Mouse (Mus musculus): ENCODE measurements around the gene Atp8b4.
A peak's percentile ranks its signal among the peaks of the same experiment; 100 is the strongest.

Gene Atp8b4

GRCm38 (mm10) chr2:126434305-126434704 lies 66.2 kb downstream of the Atp8b4 start:
- DNase-seq (ENCODE audit: low spot score in 2 of 2): no peak

GRCm38 (mm10) chr2:126432481-126433066 lies 67.9 kb downstream of the Atp8b4 start:
- no peak for DNase-seq (ENCODE audit: low spot score in 2 of 2)

DNA sequence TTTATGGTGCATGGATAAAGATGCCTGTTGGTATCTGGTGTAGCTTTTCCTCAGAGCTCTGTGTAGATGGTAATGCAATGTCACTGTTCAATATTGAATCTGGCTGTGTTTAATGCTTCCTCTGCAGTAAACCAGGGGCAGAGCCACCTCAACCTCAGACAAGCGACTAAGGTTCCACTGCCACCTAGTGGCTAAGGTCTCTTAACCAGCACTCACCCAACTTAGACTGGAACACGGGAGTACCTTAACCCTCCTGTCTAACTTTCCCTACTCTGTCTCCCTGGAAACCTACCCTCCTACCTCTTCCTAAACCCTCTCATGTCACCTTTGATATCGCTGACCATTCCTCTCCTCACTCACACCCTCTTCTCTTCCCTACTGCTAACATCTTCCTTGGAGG lies 71.2 kb downstream of the Atp8b4 start:
- DNase-seq (ENCODE audit: low spot score in 2 of 2): peak; percentile 12 to 38

DNA sequence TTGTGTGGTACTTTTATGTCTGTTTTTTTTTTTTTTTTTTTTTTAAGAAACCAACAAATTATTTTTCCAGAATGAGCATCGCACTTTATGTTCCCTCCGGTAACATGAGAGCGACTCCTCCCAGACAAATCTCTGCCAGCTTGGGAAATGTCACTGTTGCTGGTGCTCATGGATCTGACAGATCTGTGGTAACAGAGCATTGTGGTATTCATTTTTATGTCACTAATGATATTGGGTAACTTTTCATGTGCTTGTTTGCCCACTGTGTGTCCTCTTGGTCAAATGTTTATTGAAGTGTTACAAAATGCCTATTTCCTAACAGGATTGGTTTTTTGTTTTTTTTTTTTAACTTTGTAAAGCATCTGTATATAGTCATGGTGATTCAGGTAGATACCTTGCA lies 75.3 kb downstream of the Atp8b4 start:
- no peak for DNase-seq (ENCODE audit: low spot score in 2 of 2)

DNA sequence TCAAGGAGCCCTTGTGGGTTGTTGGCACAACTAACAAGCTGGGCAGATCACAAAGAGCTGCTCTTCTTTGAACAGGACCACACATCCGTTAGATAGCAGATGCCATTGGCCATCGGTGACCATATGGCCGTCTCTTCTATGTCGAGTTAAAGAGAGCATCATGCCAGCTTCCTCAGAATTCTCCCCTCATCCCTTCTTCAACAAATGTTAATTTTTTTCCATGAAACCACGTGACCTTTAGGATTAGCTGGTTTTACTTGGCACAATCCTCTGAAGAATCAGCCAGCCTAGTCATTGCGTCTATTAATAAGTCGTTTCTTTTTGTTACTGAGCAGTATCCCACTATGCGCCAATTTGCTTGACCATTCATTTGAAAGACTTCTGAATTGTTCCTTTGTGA lies 75.8 kb downstream of the Atp8b4 start:
- no peak for DNase-seq (ENCODE audit: low spot score in 2 of 2)

GRCm38 (mm10) chr2:126420901-126421300 lies 79.6 kb downstream of the Atp8b4 start:
- no peak for DNase-seq (ENCODE audit: low spot score in 2 of 2)

GRCm38 (mm10) chr2:126418916-126419315 lies 81.6 kb downstream of the Atp8b4 start:
- no peak for DNase-seq (ENCODE audit: low spot score in 2 of 2)

GRCm38 (mm10) chr2:126416772-126417171 lies 83.7 kb downstream of the Atp8b4 start:
- DNase-seq (ENCODE audit: low spot score in 2 of 2): no peak

DNA sequence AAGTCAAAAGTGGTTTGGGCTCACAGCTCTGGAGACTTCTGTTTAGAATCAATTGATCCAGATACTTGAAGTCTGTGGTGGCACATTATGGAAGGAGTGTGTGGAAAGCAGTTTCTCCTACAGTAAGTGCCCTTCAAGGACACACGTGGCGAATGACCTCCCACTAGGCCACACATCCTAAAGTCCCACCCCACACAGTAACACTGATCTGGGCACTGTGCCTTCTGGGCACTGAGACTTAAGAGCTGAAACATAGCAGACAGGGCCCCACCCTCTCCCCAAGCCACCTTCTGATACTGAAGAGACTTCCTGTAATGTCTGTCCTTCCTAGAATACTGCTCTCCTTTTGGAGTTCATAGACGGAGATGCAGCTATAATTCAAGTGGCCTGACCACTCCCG lies 84.5 kb downstream of the Atp8b4 start:
- DNase-seq (ENCODE audit: low spot score in 2 of 2): no peak

DNA sequence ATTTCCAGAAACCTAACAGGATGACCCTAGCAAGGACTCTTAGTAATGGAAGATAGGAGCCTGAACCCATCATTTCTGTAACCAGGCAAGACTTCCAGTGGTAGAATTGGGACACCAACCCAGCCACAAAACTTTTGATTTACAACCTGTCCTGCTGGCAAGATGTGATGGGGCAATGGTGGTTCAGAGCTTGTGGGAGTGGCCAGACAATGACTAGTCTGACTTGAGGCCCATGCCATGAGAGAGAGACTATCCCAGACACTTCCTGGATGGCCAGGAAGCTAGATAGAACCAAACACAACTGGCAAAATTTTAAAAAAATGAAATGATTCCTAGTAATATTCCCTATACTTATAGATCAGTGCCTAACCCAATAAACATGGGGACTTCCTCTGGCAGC lies 87.7 kb downstream of the Atp8b4 start:
- DNase-seq (ENCODE audit: low spot score in 2 of 2): no peak

GRCm38 (mm10) chr2:126399454-126399853 lies 101.0 kb downstream of the Atp8b4 start:
- DNase-seq (ENCODE audit: low spot score in 2 of 2): no peak

DNA sequence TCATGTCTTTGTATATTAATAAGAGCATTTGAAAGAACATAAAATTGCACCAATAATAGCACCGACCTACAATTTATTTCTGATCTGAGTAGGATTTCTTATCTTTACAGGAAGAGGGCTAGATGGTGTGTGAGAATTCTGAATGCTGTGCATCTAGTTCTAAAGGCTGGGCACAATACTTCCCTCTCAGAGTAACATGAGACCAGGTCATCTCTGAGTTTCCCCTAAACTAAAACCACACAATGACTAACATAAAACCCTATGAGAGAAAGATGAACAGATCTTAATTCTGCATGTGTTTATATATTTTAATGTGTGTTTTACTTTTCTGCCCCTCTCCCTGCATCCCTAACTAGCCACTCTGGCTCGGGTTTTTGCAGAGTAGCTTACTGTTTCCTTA lies 101.5 kb downstream of the Atp8b4 start:
- DNase-seq (ENCODE audit: low spot score in 2 of 2): no peak

DNA sequence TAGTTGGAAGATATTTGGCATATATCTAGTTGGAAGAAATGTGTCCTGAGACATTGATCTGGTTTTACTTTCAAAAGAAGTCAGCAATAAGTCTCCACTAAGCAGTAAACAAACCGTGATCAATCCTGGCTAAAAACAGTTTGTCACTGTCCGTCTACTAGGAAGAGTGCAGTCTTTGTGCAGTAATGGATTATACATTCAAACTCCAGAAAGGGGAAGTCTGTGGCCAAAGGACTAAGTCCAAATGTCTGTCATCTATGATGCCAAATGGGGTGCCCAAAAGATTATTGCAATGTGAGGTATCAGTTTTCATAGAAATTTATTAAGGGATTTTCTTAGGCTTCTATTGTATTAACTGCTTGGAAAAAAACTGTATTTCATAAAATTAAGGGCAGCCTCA lies 102.3 kb downstream of the Atp8b4 start:
- DNase-seq (ENCODE audit: low spot score in 2 of 2): no peak

DNA sequence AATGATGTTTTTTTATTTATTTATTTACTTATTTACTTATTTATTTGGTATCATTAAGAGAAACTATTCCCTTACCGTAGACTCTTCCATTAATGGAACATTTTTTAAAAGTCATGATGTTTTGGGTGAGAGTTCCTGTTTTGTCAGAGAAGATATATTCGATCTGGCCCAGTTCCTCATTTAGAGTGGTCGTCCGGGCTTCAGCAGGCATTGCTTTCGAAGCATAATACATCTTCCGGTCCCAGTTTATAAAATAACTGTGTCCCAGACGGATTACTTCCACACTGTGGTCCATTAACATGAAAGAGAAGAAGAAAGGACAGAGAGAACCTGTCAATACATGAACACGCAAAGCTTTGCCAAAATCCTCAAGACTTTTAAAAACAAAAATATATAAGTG lies 103.0 kb downstream of the Atp8b4 start:
- DNase-seq (ENCODE audit: low spot score in 2 of 2): no peak

GRCm38 (mm10) chr2:126394924-126395323 lies 105.5 kb downstream of the Atp8b4 start:
- DNase-seq (ENCODE audit: low spot score in 2 of 2): no peak

GRCm38 (mm10) chr2:126387458-126388037 lies 112.9 kb downstream of the Atp8b4 start:
- no peak for DNase-seq (ENCODE audit: low spot score in 2 of 2)

DNA sequence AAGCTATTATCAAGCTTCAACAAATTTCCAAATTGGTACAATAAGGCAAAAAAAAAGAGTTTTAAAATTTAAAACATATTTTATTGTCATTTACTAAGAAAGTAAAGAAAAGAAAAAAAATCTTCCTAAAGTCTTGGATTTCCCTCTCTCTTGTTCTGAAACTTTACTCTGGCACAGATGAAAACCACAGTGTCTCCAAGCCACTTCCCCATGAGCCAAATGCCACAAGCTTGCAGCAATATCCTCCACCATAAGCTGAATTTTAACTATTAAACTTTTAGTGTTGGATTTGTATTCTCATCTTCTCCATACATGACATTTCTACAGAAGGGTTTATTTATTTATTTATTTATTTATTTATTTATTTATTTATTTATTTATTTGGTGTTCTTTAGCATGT lies 114.4 kb downstream of the Atp8b4 start:
- DNase-seq (ENCODE audit: low spot score in 2 of 2): no peak

DNA sequence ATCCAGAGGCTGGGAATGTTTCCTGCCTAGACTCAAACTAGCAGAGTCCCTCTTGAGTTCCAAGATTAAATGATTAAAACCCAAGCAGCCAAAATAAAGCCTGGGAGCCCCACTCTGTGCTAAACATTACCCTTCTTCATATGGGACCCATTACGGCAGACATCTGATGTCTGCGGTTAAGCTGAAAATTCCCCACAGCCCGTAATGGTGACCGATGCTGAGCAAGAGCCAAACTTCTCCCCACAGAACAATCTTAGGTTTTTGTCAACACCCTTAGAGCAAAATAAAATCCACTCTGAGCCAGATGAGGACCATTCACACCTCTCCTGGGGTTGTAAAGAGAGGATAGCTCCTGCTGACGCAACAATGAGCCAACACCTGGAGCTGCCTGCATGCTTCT lies 120.2 kb downstream of the Atp8b4 start:
- DNase-seq (ENCODE audit: low spot score in 2 of 2): no peak

GRCm38 (mm10) chr2:126371634-126372033 lies 128.8 kb downstream of the Atp8b4 start:
- no peak for DNase-seq (ENCODE audit: low spot score in 2 of 2)

GRCm38 (mm10) chr2:126369815-126370214 lies 130.7 kb downstream of the Atp8b4 start:
- DNase-seq (ENCODE audit: low spot score in 2 of 2): no peak

DNA sequence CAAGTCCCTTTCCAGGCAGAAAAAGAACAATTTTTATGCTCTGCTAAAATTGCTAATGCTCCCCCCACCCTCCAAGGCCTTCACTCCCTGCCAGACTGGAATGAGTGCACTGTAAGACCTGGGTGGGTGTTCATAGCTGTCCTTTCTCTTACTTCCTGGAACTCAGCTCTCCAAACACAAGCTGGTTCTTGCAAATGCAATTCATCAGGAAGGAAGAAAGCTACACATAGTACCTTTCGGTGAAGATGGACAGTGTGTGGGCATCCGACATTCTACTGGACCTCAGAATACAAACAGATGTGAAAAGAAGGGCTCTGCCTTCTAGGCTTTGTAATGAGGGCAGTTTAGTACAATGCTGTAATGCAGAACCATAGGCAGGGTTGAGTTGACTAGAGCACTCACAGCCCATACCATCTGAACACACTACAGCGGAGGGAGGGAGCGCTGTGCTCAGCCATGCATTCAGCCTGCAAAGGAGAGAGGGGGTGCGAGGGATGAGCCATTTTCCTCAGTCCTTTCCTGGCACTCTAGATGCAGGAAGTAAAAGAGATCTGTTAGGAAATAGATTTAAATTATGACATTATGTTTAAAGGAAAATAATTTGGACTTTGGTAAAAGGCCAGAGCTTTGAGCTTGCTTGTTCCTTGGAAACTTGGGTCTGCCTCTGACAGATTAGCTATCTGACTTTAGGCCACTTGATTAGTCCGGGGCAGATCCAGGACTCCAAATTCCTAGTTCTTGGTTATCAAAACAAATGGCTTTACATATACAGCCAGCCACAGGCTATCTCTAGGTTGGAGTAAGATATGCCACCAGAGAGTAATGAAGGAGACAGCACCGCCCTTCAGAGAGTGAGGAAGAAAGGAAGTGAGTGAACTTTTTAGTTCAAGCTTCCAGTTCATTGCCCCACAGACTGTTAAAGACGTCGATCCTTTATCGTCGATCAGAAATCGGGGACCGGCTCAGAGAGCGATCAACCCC lies 136.4 kb downstream of the Atp8b4 start:
- DNase-seq (ENCODE audit: low spot score in 2 of 2): no peak

- DNase-seq (ENCODE audit: low spot score in 2 of 2): peak; percentile 49 to 54
These were observed 137.3 kb downstream of the Atp8b4 start for GRCm38 (mm10) chr2:126363050-126363744.
